8 mouse cellular contexts compared by ENCODE assay signal in the genomic region with DNA sequence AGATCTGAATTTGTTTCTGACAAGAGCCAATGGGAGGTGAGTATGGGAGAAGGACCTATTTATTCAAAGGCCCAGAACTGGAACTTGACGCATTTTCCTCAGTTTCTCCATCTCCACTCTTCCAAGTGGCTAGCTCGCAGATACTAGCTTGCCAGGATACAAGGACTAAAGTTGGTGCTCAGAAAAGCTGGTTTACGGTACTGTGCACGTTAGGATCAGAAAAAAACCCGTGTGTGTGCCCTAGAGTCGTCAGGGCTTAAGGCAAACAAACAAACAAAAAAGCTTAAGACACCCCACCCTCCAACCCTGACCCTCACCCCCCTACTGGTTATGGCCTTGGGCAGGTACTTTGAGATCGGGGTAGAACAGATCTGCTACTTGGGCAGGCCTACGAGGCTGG. TPM values are rescaled to one million over a fixed set of nuclear protein-coding genes. Genes with fewer than 3 reads are reported as not detected.
DNase-seq lines count a peak whose midpoint lies in the region; ATAC-seq and TF ChIP-seq lines count a peak whose summit lies in the region.

No protein-coding gene starts in this region.

- H3K4me1 ChIP-seq in liver, embryonic 11.5 days (replicated peaks; ENCODE audit: control insufficient read depth, insufficient read depth, low read length), result peaks cover 19% of the 10 kb centered on the region
- H3K4me1 ChIP-seq in liver, postnatal 0 days (ENCODE audit: insufficient read depth), result peaks cover 21% of the 10 kb centered on the region
- H3K4me1 ChIP-seq in ES-Bruce4 (ENCODE audit: control insufficient read depth, insufficient read depth, low read length), result no peaks in the 10 kb centered on the region
- peaks cover 20% of the 10 kb centered on the region for H3K4me1 ChIP-seq in limb, embryonic 12.5 days (replicated peaks)

- H3K27ac ChIP-seq in liver, embryonic 11.5 days (ENCODE audit: low read depth, low read length), result no peak overlapping the region
- no peak overlapping the region for H3K27ac ChIP-seq in liver, postnatal 0 days (ENCODE audit: low read depth)
- no peak overlapping the region for H3K27ac ChIP-seq in ES-Bruce4 (ENCODE audit: insufficient read depth, low read length)
- no peak overlapping the region for H3K27ac ChIP-seq in limb, embryonic 12.5 days

- no peak for TF ChIP-seq CTCF in liver, postnatal 0 days (IDR thresholded peaks at IDR 0.05; ENCODE audit: low read depth)
- TF ChIP-seq CTCF in ES-Bruce4 (IDR thresholded peaks at IDR 0.05; ENCODE audit: low read depth, low read length), result no peak

- no peak overlapping the region for H3K9ac ChIP-seq in liver, embryonic 11.5 days (ENCODE audit: low read depth, low read length)
- no peak overlapping the region for H3K9ac ChIP-seq in liver, postnatal 0 days (replicated peaks)
- H3K9ac ChIP-seq in ES-Bruce4 (ENCODE audit: low read depth, poor library complexity, severe bottlenecking), result 0 out of 2 replicates have a peak overlapping the region, but pooled peaks have one; percentile 66
- H3K9ac ChIP-seq in limb, embryonic 12.5 days (replicated peaks), result no peak overlapping the region

- WGBS in liver, embryonic 11.5 days, result 84% methylated on average over 8 of the region's 8 CpGs
- WGBS in liver, postnatal 0 days (ENCODE audit: insufficient replicate concordance), result 84% methylated on average over 8 of the region's 8 CpGs
- 87% methylated on average over 8 of the region's 8 CpGs for WGBS in limb, embryonic 12.5 days

- ATAC-seq in liver, embryonic 11.5 days (replicated peaks; ENCODE audit: low FRiP score), result no peak
- ATAC-seq in liver, postnatal 0 days, result no peak
- no peak for ATAC-seq in limb, embryonic 12.5 days (ENCODE audit: insufficient number of reproducible peaks, insufficient read depth, low FRiP score, low TSS enrichment, low read depth)

- H3K27me3 ChIP-seq in liver, embryonic 11.5 days (replicated peaks; ENCODE audit: control insufficient read depth, insufficient read depth, low read length), result no peaks in the 10 kb centered on the region
- 0 out of 2 replicates have a peak, but pooled peaks cover 3% of the 10 kb centered on the region for H3K27me3 ChIP-seq in liver, postnatal 0 days (ENCODE audit: insufficient read depth, low read length)
- no peaks in the 10 kb centered on the region for H3K27me3 ChIP-seq in ES-Bruce4 (ENCODE audit: control insufficient read depth, insufficient read depth, low read length, poor library complexity, severe bottlenecking)
- H3K27me3 ChIP-seq in limb, embryonic 12.5 days, result peaks cover 20% of the 10 kb centered on the region

- H3K9me3 ChIP-seq in liver, embryonic 11.5 days (ENCODE audit: control insufficient read depth, low read length), result no peaks in the 10 kb centered on the region
- no peaks in the 10 kb centered on the region for H3K9me3 ChIP-seq in liver, postnatal 0 days (ENCODE audit: low read length)
- no peaks in the 10 kb centered on the region for H3K9me3 ChIP-seq in ES-Bruce4 (replicated peaks; ENCODE audit: control insufficient read depth, insufficient read depth, low read length, poor library complexity, severe bottlenecking)
- no peaks in the 10 kb centered on the region for H3K9me3 ChIP-seq in limb, embryonic 12.5 days

- DNase-seq in cerebellum, adult 9-10 months, result peak; percentile 54
- DNase-seq in cerebellum, postnatal 10 days, result no peak
- DNase-seq in liver, embryonic 11.5 days (ENCODE audit: low spot score), result no peak
- DNase-seq in liver, postnatal 0 days, result no peak
- no peak for DNase-seq in urinary bladder, adult 2 months (ENCODE audit: low spot score)
- DNase-seq in thymus, postnatal 4 days, result no peak

- no peak for TF ChIP-seq EP300 in liver, postnatal 0 days (IDR thresholded peaks at IDR 0.05; ENCODE audit: low read depth)
- TF ChIP-seq EP300 in ES-Bruce4 (IDR thresholded peaks at IDR 0.05; ENCODE audit: insufficient read depth, low read depth, low read length), result no peak

- H3K36me3 ChIP-seq in liver, embryonic 11.5 days (ENCODE audit: control insufficient read depth, insufficient read depth, low read length), result no peaks in the 10 kb centered on the region; the same call in 1 of the 2 replicates
- no peaks in the 10 kb centered on the region for H3K36me3 ChIP-seq in liver, postnatal 0 days (replicated peaks; ENCODE audit: insufficient read depth, low read length)
- H3K36me3 ChIP-seq in ES-Bruce4 (ENCODE audit: control insufficient read depth, insufficient read depth, low read length, poor library complexity, severe bottlenecking), result no peaks in the 10 kb centered on the region
- H3K36me3 ChIP-seq in limb, embryonic 12.5 days, result no peaks in the 10 kb centered on the region

- H3K4me2 ChIP-seq in liver, embryonic 11.5 days, result peak overlapping the region; percentile 99
- no peak overlapping the region; the same call in 1 of the 2 replicates for H3K4me2 ChIP-seq in liver, postnatal 0 days (ENCODE audit: low read depth, low read length)
- peak overlapping the region; percentile 72; the same call in 1 of the 2 replicates for H3K4me2 ChIP-seq in limb, embryonic 12.5 days

- TF ChIP-seq POLR2A in ES-Bruce4 (IDR thresholded peaks at IDR 0.05; ENCODE audit: insufficient read depth, low read length), result no peak

- H3K4me3 ChIP-seq in liver, embryonic 11.5 days (ENCODE audit: low read depth, low read length), result no peak overlapping the region
- H3K4me3 ChIP-seq in liver, postnatal 0 days (ENCODE audit: low read depth, low read length), result no peak overlapping the region
- H3K4me3 ChIP-seq in ES-Bruce4 (ENCODE audit: low read depth, low read length), result no peak overlapping the region
- H3K4me3 ChIP-seq in limb, embryonic 12.5 days (replicated peaks), result no peak overlapping the region

RNA-seq across cellular contexts. Expression of a gene that starts 0.6 kb away (rescaled TPM):
- polyA plus RNA-seq in liver, embryonic 11.5 days (2014; fragmentation: Nextera tagmentation; extraction: Ambion mirVana), result 28.7 and 31.0 TPM in 2 replicates
- polyA plus RNA-seq in liver, postnatal 0 days (2015; fragmentation: Nextera tagmentation; extraction: Ambion mirVana), result 8.4 and 9.4 TPM in 2 replicates
- 25.4 and 26.9 TPM in 2 replicates for polyA plus RNA-seq in ES-Bruce4 (2011; ENCODE audit: insufficient read depth, insufficient read length, low read depth, missing spikeins)
- 26.7 and 27.7 TPM in 2 replicates for polyA plus RNA-seq in limb, embryonic 12.5 days (2016; fragmentation: Nextera tagmentation; extraction: Ambion mirVana)
- polyA plus RNA-seq in urinary bladder, adult 2 months (2012; rRNA removed), result 8.4 and 8.9 TPM in 2 replicates

RNA-seq across cellular contexts. Expression of a gene that starts 1.1 kb away (rescaled TPM):
- 4.5 and 5.8 TPM in 2 replicates for polyA plus RNA-seq in liver, embryonic 11.5 days (2014; fragmentation: Nextera tagmentation; extraction: Ambion mirVana)
- 3.1 and 4.6 TPM in 2 replicates for polyA plus RNA-seq in liver, postnatal 0 days (2015; fragmentation: Nextera tagmentation; extraction: Ambion mirVana)
- 17.3 and 17.8 TPM in 2 replicates for polyA plus RNA-seq in ES-Bruce4 (2011; ENCODE audit: insufficient read depth, insufficient read length, low read depth, missing spikeins)
- 10.5 and 11.2 TPM in 2 replicates for polyA plus RNA-seq in limb, embryonic 12.5 days (2016; fragmentation: Nextera tagmentation; extraction: Ambion mirVana)
- 9.5 and 9.8 TPM in 2 replicates for polyA plus RNA-seq in urinary bladder, adult 2 months (2012; rRNA removed)

RNA-seq across cellular contexts. Expression of a gene that starts 25.1 kb away (rescaled TPM):
- 302 and 314 TPM in 2 replicates for polyA plus RNA-seq in liver, embryonic 11.5 days (2014; fragmentation: Nextera tagmentation; extraction: Ambion mirVana)
- 130 and 135 TPM in 2 replicates for polyA plus RNA-seq in liver, postnatal 0 days (2015; fragmentation: Nextera tagmentation; extraction: Ambion mirVana)
- polyA plus RNA-seq in ES-Bruce4 (2011; ENCODE audit: insufficient read depth, insufficient read length, low read depth, missing spikeins), result 183 and 208 TPM in 2 replicates
- 310 and 312 TPM in 2 replicates for polyA plus RNA-seq in limb, embryonic 12.5 days (2016; fragmentation: Nextera tagmentation; extraction: Ambion mirVana)
- polyA plus RNA-seq in urinary bladder, adult 2 months (2012; rRNA removed), result 158 and 175 TPM in 2 replicates

RNA-seq across cellular contexts. Expression of a gene that starts 31.7 kb away (rescaled TPM):
- polyA plus RNA-seq in liver, embryonic 11.5 days (2014; fragmentation: Nextera tagmentation; extraction: Ambion mirVana), result 117 and 122 TPM in 2 replicates
- 24.8 and 28.0 TPM in 2 replicates for polyA plus RNA-seq in liver, postnatal 0 days (2015; fragmentation: Nextera tagmentation; extraction: Ambion mirVana)
- polyA plus RNA-seq in ES-Bruce4 (2011; ENCODE audit: insufficient read depth, insufficient read length, low read depth, missing spikeins), result 2.2 and 3.1 TPM in 2 replicates
- 2.4 and 2.5 TPM in 2 replicates for polyA plus RNA-seq in limb, embryonic 12.5 days (2016; fragmentation: Nextera tagmentation; extraction: Ambion mirVana)
- polyA plus RNA-seq in urinary bladder, adult 2 months (2012; rRNA removed), result 1.1 TPM in 2 replicates
